Mouse (Mus musculus): ENCODE data around the gene Txndc5. TPM values are rescaled to one million over a fixed set of nuclear protein-coding genes. Genes with fewer than 3 reads are reported as not detected.

Gene Txndc5
- polyA plus RNA-seq, 1 experiment from 2014 or later: 309 TPM

DNA sequence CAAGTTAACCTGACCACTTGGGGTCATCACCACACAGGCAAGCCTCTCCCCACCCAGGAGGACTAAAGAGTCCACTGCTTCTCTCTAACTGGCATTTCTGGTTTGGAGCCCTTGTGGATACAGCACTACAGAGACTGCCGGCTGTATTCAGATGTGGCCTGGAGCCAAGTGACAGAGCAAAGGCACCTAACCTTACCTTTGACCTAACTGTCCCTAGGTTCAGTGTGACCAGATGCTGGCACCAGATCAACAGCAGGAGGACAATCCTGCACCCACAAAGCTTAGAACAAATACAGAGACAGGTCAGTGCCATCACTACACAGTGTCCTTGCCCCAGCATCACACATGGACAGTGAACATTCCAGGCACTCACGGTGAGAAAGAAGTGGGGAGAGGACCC lies 2.5 kb downstream of the Txndc5 start:
- H3K4me3 ChIP-seq (replicated peaks): peak overlapping the region; percentile 88; the same call in 1 of the 2 replicates
- ATAC-seq (ENCODE audit: insufficient number of reproducible peaks, low FRiP score, low TSS enrichment, low read depth): no peak
- peaks cover 25% of the 10 kb centered on the region for H3K36me3 ChIP-seq
- no peaks in the 10 kb centered on the region for H3K27me3 ChIP-seq
- H3K9ac ChIP-seq: no peak overlapping the region
- no peaks in the 10 kb centered on the region for H3K9me3 ChIP-seq (replicated peaks)
- H3K4me2 ChIP-seq (replicated peaks): peak overlapping the region; percentile 65
- peaks cover 32% of the 10 kb centered on the region for H3K4me1 ChIP-seq
- no peak overlapping the region for H3K27ac ChIP-seq (replicated peaks)
- WGBS: 66% methylated on average over 2 of the region's 2 CpGs

DNA sequence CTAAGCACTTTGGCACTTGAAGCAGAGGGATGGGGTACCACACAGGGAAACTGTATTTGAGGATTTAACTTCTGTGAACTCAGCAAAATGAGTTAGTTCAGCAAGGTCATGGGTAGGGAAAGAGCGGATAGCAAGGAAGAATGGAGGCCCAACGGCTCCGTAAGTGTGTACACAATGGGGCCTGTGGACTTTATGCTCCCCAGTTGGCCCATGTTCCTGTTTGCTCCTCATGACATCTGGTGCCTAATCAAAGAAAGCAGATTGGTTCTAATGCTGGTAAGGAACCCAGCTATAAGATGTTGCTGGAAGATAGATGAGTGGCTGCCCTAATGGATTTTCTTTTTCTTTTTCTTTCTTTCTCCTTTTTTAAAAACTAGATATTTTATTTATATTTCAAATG lies 3.4 kb downstream of the Txndc5 start:
- WGBS: 88% methylated on average over 3 of the region's 3 CpGs
- no peak overlapping the region for H3K4me3 ChIP-seq (replicated peaks)
- no peak overlapping the region for H3K27ac ChIP-seq (replicated peaks)
- no peak overlapping the region for H3K4me2 ChIP-seq (replicated peaks)
- ATAC-seq (ENCODE audit: insufficient number of reproducible peaks, low FRiP score, low TSS enrichment, low read depth): no peak
- H3K9me3 ChIP-seq (replicated peaks): no peaks in the 10 kb centered on the region
- H3K36me3 ChIP-seq: peaks cover 33% of the 10 kb centered on the region
- H3K9ac ChIP-seq: no peak overlapping the region
- H3K27me3 ChIP-seq: no peaks in the 10 kb centered on the region
- H3K4me1 ChIP-seq: peaks cover 32% of the 10 kb centered on the region

DNA sequence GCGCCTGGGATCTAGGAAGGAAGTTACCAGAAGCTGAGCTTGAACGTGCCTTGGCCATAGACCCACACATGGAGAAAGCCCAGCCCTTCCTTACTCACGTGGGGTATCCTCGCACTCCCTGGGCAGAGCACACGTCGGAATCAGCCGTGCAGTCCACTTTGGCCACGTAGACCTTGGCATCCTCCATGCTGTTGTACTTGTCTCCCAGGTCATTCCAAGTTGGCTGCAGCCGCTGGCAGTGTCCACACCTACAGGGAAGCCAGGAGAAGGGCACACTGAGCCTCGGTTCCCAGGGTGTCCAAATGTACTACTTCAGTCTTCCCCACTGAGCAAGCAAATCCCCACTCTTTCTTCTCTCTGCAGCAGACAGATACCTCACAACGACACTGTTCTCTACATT lies 5.4 kb downstream of the Txndc5 start:
- Histone ChIP-seq H3K36me3 (peaks cover 54% of the 10 kb centered on the region), H3K4me3 (replicated peaks) (no peak overlapping the region), H3K27ac (replicated peaks) (no peak overlapping the region), H3K9me3 (replicated peaks) (no peaks in the 10 kb centered on the region), H3K9ac (no peak overlapping the region), H3K4me1 (peaks cover 26% of the 10 kb centered on the region), H3K4me2 (replicated peaks) (no peak overlapping the region), H3K27me3 (no peaks in the 10 kb centered on the region)
- no peak for ATAC-seq (ENCODE audit: insufficient number of reproducible peaks, low FRiP score, low TSS enrichment, low read depth)
- 90% methylated on average over 11 of the region's 11 CpGs for WGBS

DNA sequence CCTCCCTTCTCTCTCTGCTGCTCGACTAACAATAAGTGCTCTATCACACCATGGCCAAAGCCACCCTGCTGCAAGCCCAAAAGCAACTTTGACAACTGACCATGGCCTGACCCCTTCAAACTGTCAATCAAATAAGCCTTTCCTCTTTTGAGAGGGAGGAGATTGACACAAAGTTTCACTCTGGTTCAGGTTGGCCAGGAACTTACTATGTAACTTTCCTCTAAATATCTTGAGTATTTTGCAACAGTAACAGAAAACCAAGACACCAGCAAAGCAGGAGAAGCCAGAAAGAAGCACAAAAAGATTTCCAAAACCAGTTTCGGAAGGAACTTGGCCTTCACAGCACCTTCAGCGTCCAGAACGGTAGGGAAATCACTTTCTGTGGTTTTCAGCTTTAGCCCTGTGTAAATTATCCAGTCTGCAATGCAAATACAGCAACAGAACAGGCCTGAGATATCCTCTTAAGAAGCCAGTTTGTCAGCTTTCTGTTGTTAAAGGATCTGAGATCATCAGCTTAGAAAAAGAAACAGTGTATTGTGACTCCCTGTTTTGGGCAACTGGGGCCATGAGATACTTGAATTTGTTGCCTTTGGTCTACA lies 6.5 kb downstream of the Txndc5 start:
- H3K4me1 ChIP-seq: peaks cover 24% of the 10 kb centered on the region
- peaks cover 63% of the 10 kb centered on the region for H3K36me3 ChIP-seq
- H3K27ac ChIP-seq (replicated peaks): no peak overlapping the region
- ATAC-seq (ENCODE audit: insufficient number of reproducible peaks, low FRiP score, low TSS enrichment, low read depth): no peak
- H3K9me3 ChIP-seq (replicated peaks): no peaks in the 10 kb centered on the region
- 65% methylated on average over 4 of the region's 4 CpGs for WGBS
- no peaks in the 10 kb centered on the region for H3K27me3 ChIP-seq
- H3K4me3 ChIP-seq (replicated peaks): no peak overlapping the region
- no peak overlapping the region for H3K4me2 ChIP-seq (replicated peaks)
- no peak overlapping the region for H3K9ac ChIP-seq

DNA sequence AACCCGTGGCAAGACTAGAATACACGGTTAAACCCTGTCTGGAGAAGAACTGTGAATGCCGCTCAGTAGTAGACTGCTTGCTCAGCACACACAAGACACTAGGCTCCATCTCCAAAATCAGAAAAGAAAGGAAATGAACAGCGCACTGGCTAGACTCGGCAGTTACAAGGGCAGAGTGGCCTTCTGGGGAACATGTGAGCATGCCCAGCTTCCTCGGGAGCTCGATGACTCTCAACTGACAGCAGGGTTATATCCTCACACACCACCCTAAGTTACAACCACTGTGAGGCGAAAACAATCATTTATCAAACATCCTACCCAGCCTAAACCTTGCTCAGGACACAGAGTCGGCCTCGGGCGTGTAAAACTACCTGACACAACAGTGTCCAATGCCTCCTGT lies 8.3 kb downstream of the Txndc5 start:
- H3K36me3 ChIP-seq: peaks cover 75% of the 10 kb centered on the region
- no peaks in the 10 kb centered on the region for H3K9me3 ChIP-seq (replicated peaks)
- no peak for ATAC-seq (ENCODE audit: insufficient number of reproducible peaks, low FRiP score, low TSS enrichment, low read depth)
- H3K4me1 ChIP-seq: peaks cover 7% of the 10 kb centered on the region; the same call in 1 of the 2 replicates
- H3K27me3 ChIP-seq: no peaks in the 10 kb centered on the region
- no peak overlapping the region for H3K4me2 ChIP-seq (replicated peaks)
- no peak overlapping the region for H3K9ac ChIP-seq
- no peak overlapping the region for H3K4me3 ChIP-seq (replicated peaks)
- H3K27ac ChIP-seq (replicated peaks): no peak overlapping the region
- 91% methylated on average over 11 of the region's 11 CpGs for WGBS

DNA sequence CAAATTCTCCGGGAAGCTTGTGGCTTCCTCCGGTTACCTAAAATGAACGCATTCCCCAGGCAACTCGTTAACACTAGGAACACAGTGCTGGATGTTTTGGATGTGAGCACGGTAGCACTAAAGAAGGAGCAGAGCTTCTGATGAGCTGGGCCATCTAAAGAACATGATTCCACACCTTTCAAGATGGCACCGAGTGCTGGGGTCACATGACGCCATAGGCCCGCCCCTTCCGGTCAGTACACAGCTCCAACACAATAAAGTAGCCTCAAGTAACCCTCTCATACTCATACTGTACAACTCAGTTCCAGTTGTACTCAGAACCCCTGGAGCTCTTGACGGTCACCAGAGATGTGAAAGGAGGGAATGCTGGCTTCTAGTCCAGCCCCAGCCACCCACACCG lies 12.0 kb downstream of the Txndc5 start:
- Histone ChIP-seq H3K4me1 (no peaks in the 10 kb centered on the region), H3K4me2 (replicated peaks) (no peak overlapping the region), H3K4me3 (replicated peaks) (no peak overlapping the region), H3K9me3 (replicated peaks) (no peaks in the 10 kb centered on the region), H3K27ac (replicated peaks) (no peak overlapping the region), H3K27me3 (no peaks in the 10 kb centered on the region), H3K36me3 (peaks cover 84% of the 10 kb centered on the region), H3K9ac (no peak overlapping the region)
- 88% methylated on average over 11 of the region's 11 CpGs for WGBS
- ATAC-seq (ENCODE audit: insufficient number of reproducible peaks, low FRiP score, low TSS enrichment, low read depth): no peak

DNA sequence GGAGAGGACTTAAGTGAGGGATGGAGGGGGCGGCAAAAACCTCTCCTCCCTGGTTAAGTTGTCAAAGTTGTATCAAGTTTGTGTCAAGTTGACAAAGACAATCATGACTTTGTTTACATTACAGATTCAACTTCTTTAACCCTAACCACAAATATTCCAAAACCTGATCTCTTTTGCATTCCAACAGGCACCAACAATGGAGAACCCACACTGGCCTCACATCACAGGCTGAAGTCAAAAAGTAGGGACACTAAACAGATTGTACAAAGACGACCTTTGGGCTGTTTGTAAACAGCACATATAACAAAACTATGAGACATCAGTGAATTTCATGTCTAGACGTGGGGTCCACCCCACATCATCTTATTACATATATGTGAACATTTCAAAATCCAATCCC lies 12.8 kb downstream of the Txndc5 start:
- no peak overlapping the region for H3K27ac ChIP-seq (replicated peaks)
- H3K9ac ChIP-seq: no peak overlapping the region
- H3K4me3 ChIP-seq (replicated peaks): no peak overlapping the region
- H3K27me3 ChIP-seq: no peaks in the 10 kb centered on the region
- no peaks in the 10 kb centered on the region for H3K9me3 ChIP-seq (replicated peaks)
- H3K36me3 ChIP-seq: peaks cover 76% of the 10 kb centered on the region
- no peaks in the 10 kb centered on the region for H3K4me1 ChIP-seq
- H3K4me2 ChIP-seq (replicated peaks): no peak overlapping the region
- ATAC-seq (ENCODE audit: insufficient number of reproducible peaks, low FRiP score, low TSS enrichment, low read depth): no peak
- 67% methylated on average over 3 of the region's 3 CpGs for WGBS

DNA sequence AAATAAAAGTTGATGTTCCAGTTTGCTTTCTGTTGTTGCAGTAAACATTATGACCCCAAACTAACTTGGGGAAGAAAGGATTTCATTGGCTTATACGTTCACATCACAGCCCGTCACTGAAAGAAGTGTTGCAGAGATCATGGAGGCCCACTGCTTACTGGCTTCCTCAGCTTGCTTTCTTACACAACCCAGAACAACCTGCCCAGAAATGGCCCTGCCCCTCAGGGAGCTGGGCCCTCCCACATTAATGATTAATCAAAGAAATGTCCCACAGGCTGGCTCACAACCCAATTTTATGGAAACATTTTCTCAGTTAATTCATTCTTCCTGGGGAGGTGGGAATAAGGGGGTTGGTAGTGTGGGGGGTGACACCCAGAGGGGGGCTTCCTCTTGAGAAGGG lies 13.2 kb downstream of the Txndc5 start:
- Histone ChIP-seq H3K9me3 (replicated peaks) (no peaks in the 10 kb centered on the region), H3K4me2 (replicated peaks) (no peak overlapping the region), H3K4me3 (replicated peaks) (no peak overlapping the region), H3K27ac (replicated peaks) (no peak overlapping the region), H3K4me1 (no peaks in the 10 kb centered on the region), H3K27me3 (no peaks in the 10 kb centered on the region), H3K36me3 (peaks cover 75% of the 10 kb centered on the region), H3K9ac (no peak overlapping the region)
- ATAC-seq (ENCODE audit: insufficient number of reproducible peaks, low FRiP score, low TSS enrichment, low read depth): no peak
- WGBS: 85% methylated on average over 2 of the region's 2 CpGs

DNA sequence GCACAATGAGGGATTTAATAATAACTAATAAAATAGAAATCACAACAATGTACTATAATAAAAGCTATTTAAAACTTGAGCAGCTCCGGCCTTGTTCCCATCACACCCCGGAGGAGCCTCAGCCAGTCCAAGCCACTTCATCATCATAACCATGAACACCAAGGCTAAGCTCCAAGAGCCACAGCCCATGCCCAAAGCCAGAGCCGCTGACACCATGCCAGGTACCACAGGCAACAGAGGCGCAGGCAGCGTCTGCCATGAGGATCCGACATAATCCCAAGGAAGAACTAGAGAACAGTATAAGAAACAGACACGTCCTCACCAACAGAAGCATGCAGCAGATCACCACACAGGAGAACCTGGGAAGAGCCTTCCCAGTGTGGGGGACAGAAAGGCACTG lies 14.7 kb downstream of the Txndc5 start:
- Histone ChIP-seq H3K27me3 (no peaks in the 10 kb centered on the region), H3K9me3 (replicated peaks) (no peaks in the 10 kb centered on the region), H3K4me2 (replicated peaks) (no peak overlapping the region), H3K4me1 (no peaks in the 10 kb centered on the region), H3K36me3 (peaks cover 75% of the 10 kb centered on the region), H3K9ac (no peak overlapping the region), H3K27ac (replicated peaks) (no peak overlapping the region), H3K4me3 (replicated peaks) (no peak overlapping the region)
- WGBS: 88% methylated on average over 7 of the region's 7 CpGs
- ATAC-seq (ENCODE audit: insufficient number of reproducible peaks, low FRiP score, low TSS enrichment, low read depth): no peak

DNA sequence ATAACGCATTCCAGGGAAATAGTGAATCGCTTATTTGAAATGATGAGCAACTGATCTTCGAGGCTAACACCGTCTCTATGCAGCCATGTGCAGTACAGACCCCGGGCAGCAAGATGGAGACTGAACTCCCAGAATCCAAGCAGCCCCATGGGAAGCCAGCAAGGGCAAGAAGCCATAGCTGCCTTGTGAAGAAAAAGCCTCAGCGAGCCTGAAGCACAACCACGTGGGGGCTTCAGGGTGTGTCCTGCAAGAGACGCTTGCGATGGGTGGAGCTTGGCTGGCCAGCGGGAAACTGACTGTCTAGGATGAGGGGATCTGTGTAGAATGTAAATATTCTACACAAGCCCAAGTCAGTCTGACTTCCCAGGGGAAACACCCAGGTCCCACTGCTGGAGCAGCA lies 16.6 kb downstream of the Txndc5 start:
- H3K27me3 ChIP-seq: no peaks in the 10 kb centered on the region
- no peak overlapping the region for H3K4me2 ChIP-seq (replicated peaks)
- H3K4me1 ChIP-seq: no peaks in the 10 kb centered on the region
- H3K9me3 ChIP-seq (replicated peaks): no peaks in the 10 kb centered on the region
- H3K9ac ChIP-seq: no peak overlapping the region
- peaks cover 73% of the 10 kb centered on the region for H3K36me3 ChIP-seq
- H3K4me3 ChIP-seq (replicated peaks): no peak overlapping the region
- no peak overlapping the region for H3K27ac ChIP-seq (replicated peaks)
- WGBS: 78% methylated on average over 10 of the region's 10 CpGs
- no peak for ATAC-seq (ENCODE audit: insufficient number of reproducible peaks, low FRiP score, low TSS enrichment, low read depth)

DNA sequence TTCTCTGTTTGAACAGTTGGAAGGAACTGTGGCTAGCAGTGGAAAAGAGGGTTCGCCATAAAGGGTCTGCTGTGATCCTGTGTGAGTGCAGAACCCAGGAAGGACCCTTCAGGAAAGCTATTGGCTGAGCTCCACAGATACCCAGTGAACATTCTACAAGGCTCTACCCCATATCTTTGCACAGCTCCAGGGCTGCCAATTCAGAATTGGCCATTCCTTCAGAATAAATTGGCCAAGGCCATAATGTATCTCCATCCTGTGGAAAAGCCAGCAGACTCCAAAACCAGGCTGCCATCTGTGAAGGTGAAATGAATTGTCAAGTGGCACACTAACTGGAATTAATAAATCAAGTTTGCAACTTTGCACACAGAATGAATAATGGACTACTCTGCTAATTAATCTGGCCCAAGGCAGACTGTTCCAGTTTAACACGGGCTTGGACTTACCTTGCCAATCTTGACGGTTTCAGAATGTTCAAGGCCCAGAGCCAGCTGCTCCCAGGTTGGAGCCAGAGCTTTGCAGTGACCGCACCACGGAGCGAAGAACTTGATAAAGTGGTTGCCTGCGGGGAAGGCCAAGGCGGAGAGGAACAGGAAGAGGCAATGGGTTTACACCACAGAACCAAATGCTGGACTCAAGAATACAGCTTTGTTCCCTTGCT lies 18.8 kb downstream of the Txndc5 start:
- Histone ChIP-seq H3K9ac (no peak overlapping the region), H3K36me3 (peaks cover 82% of the 10 kb centered on the region), H3K4me2 (replicated peaks) (no peak overlapping the region), H3K9me3 (replicated peaks) (no peaks in the 10 kb centered on the region), H3K4me1 (no peaks in the 10 kb centered on the region), H3K27ac (replicated peaks) (no peak overlapping the region), H3K27me3 (no peaks in the 10 kb centered on the region), H3K4me3 (replicated peaks) (no peak overlapping the region)
- no peak for ATAC-seq (ENCODE audit: insufficient number of reproducible peaks, low FRiP score, low TSS enrichment, low read depth)
- WGBS: 86% methylated on average over 8 of the region's 8 CpGs

DNA sequence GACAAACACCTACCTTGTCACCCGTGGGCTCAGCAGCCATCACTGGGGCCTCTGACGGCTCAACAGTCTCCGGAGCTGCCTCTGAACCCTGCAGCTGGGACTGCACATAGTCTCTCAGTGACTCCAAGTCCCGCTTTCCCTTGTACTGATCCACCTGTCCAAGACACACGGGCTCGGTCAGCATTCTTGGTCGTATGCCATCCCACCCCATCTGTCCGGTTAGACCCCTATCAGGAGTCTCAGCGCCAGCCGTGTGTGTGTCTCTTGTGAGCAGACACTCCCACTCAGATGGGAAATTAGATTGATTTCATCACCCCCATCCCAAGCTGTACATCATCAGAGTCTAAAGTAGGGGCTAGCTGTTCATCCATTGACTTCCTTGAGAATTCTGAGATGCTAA lies 21.7 kb downstream of the Txndc5 start:
- WGBS: 91% methylated on average over 10 of the region's 10 CpGs

More for the DNA sequence above, 21.7 kb downstream of the Txndc5 start:
- H3K9me3 ChIP-seq (replicated peaks): no peaks in the 10 kb centered on the region
- H3K4me1 ChIP-seq: no peaks in the 10 kb centered on the region
- H3K27ac ChIP-seq (replicated peaks): no peak overlapping the region
- H3K4me3 ChIP-seq (replicated peaks): no peak overlapping the region
- no peak for ATAC-seq (ENCODE audit: insufficient number of reproducible peaks, low FRiP score, low TSS enrichment, low read depth)
- H3K9ac ChIP-seq: no peak overlapping the region
- H3K4me2 ChIP-seq (replicated peaks): no peak overlapping the region
- H3K36me3 ChIP-seq: peaks cover 87% of the 10 kb centered on the region
- H3K27me3 ChIP-seq: no peaks in the 10 kb centered on the region

All from embryonic facial prominence, embryonic 15.5 days (tissue).